Mouse (Mus musculus) spleen, adult 2 months (tissue): ENCODE measurements around the gene Akap6. TPM values are rescaled to one million over a fixed set of nuclear protein-coding genes. Genes with fewer than 3 reads are reported as not detected.
A peak's percentile ranks its signal among the peaks of the same experiment; 100 is the strongest.

Experiments
- DNase-seq, 2 experiments: peaks; one replicate each; pipeline versions ENCODE4 v3.0.0 to v3.0.0-alpha.2; 2012 to 2021; ENCODE audit warnings: low spot score in 2 of 2, low read depth in 1 of 2
- H3K27ac ChIP-seq: fragments of 200-500 bp; 2 replicates; pipeline ENCODE4 v1.5.1; 2012; ENCODE audit warnings: low read length, inconsistent platforms; ENCODE audit not compliant: insufficient read depth
- H3K27me3 ChIP-seq: fragments of 200-500 bp; 2 replicates; pipeline ENCODE4 v1.6.1; 2012; ENCODE audit warnings: mild to moderate bottlenecking, moderate library complexity, low read length, inconsistent platforms; ENCODE audit not compliant: control insufficient read depth, insufficient read depth
- H3K36me3 ChIP-seq: fragments of 200-500 bp; 2 replicates; pipeline ENCODE4 v1.6.1; 2012; ENCODE audit warnings: mild to moderate bottlenecking, low read length, inconsistent platforms; ENCODE audit not compliant: control insufficient read depth, insufficient read depth
- H3K4me1 ChIP-seq: fragments of 200-500 bp; 2 replicates; pipeline ENCODE4 v1.6.1; 2011; ENCODE audit warnings: inconsistent platforms; ENCODE audit not compliant: control insufficient read depth, insufficient read depth, insufficient read length
- H3K4me3 ChIP-seq: fragments of 200-500 bp; 2 replicates; pipeline ENCODE4 v1.5.1; 2011; ENCODE audit warnings: mild to moderate bottlenecking, inconsistent platforms; ENCODE audit not compliant: insufficient read depth, insufficient read length; ENCODE audit errors: extremely low read depth
- CTCF ChIP-seq: fragments of 200-500 bp; IDR thresholded peaks from 2 replicates; pipeline ENCODE4 v1.5.1; 2011; ENCODE audit warnings: mild to moderate bottlenecking, inconsistent platforms; ENCODE audit not compliant: insufficient read depth, insufficient read length, insufficient replicate concordance; ENCODE audit errors: extremely low read depth
- POLR2A ChIP-seq: fragments of 200-500 bp; IDR thresholded peaks from 2 replicates; pipeline ENCODE4 v1.6.1; 2011; ENCODE audit warnings: low read depth, low read length, inconsistent platforms
- WGBS: fragments of 180-500 bp; shearing (Covaris S2); methylation state at CpG from one replicate; pipeline ENCODE4 v1.1.7; 2018; 5-methylcytosine and 5-hydroxymethylcytosine counted together
- polyA plus RNA-seq: library from polyadenylated mRNA; depleted of rRNA; stranded (reverse); fragments of >200 nt; gene quantifications from 2 replicates; pipeline ENCODE4 v1.2.3, GENCODE M21; 2012

Akap6 gene
- polyA plus RNA-seq, 1 experiment: 0.02 TPM

GRCm38 (mm10) chr12:52933832-52934231 lies 234.6 kb downstream of the Akap6 start:
- TF ChIP-seq POLR2A (no peak), CTCF (no peak)
- Histone ChIP-seq H3K27me3 (no peaks in the 10 kb centered on the region), H3K27ac (no peak overlapping the region), H3K4me1 (no peaks in the 10 kb centered on the region), H3K4me3 (no peak overlapping the region), H3K36me3 (no peaks in the 10 kb centered on the region)
- DNase-seq: no peak
- 85% methylated on average over 6 of the region's 13 CpGs for WGBS

GRCm38 (mm10) chr12:52934989-52935388 lies 235.8 kb downstream of the Akap6 start:
- no peak for DNase-seq
- no peak overlapping the region for H3K4me3 ChIP-seq
- WGBS: 95% methylated on average over 3 of the region's 3 CpGs
- H3K27me3 ChIP-seq: no peaks in the 10 kb centered on the region
- H3K36me3 ChIP-seq: no peaks in the 10 kb centered on the region
- H3K4me1 ChIP-seq: peaks cover 2% of the 10 kb centered on the region; the same call in 1 of the 2 replicates
- H3K27ac ChIP-seq: no peak overlapping the region
- TF ChIP-seq CTCF (no peak), POLR2A (no peak)

- peaks cover 4% of the 10 kb centered on the region; the same call in 1 of the 2 replicates for H3K4me1 ChIP-seq
- no peaks in the 10 kb centered on the region for H3K36me3 ChIP-seq
- TF ChIP-seq CTCF: no peak
- TF ChIP-seq POLR2A: no peak
- WGBS: 70% methylated on average over 5 of the region's 5 CpGs
- DNase-seq: no peak
- H3K27me3 ChIP-seq: no peaks in the 10 kb centered on the region
- no peak overlapping the region for H3K4me3 ChIP-seq
- no peak overlapping the region for H3K27ac ChIP-seq
Measured at GRCm38 (mm10) chr12:52938786-52939185, 239.6 kb downstream of the Akap6 start.

GRCm38 (mm10) chr12:52939324-52939946 lies 240.3 kb downstream of the Akap6 start:
- WGBS: 5% methylated on average over 15 of the region's 15 CpGs
- TF ChIP-seq CTCF: no peak
- TF ChIP-seq POLR2A: no peak
- peak in 1 of 2 experiments; percentile 14 for DNase-seq
- no peaks in the 10 kb centered on the region for H3K36me3 ChIP-seq
- H3K27ac ChIP-seq: no peak overlapping the region
- H3K4me3 ChIP-seq: no peak overlapping the region
- H3K27me3 ChIP-seq: no peaks in the 10 kb centered on the region
- H3K4me1 ChIP-seq: peaks cover 4% of the 10 kb centered on the region; the same call in 1 of the 2 replicates

- DNase-seq: no peak
- H3K4me1 ChIP-seq: peaks cover 4% of the 10 kb centered on the region; the same call in 1 of the 2 replicates
- no peak overlapping the region for H3K27ac ChIP-seq
- H3K27me3 ChIP-seq: no peaks in the 10 kb centered on the region
- TF ChIP-seq POLR2A: no peak
- no peak for TF ChIP-seq CTCF
- H3K4me3 ChIP-seq: no peak overlapping the region
- no peaks in the 10 kb centered on the region for H3K36me3 ChIP-seq
- 87% methylated on average over 4 of the region's 4 CpGs for WGBS
Measured at GRCm38 (mm10) chr12:52941941-52942340, 242.8 kb downstream of the Akap6 start.

GRCm38 (mm10) chr12:52944274-52944673 lies 245.1 kb downstream of the Akap6 start:
- no peak for DNase-seq
- TF ChIP-seq CTCF (no peak), POLR2A (no peak)
- 78% methylated on average over 7 of the region's 7 CpGs for WGBS

GRCm38 (mm10) chr12:52944949-52945348 lies 245.8 kb downstream of the Akap6 start:
- Histone ChIP-seq H3K36me3 (no peaks in the 10 kb centered on the region), H3K27ac (no peak overlapping the region), H3K4me1 (peaks cover 3% of the 10 kb centered on the region; the same call in 1 of the 2 replicates), H3K27me3 (no peaks in the 10 kb centered on the region), H3K4me3 (no peak overlapping the region)
- 83% methylated on average over 2 of the region's 2 CpGs for WGBS
- no peak for DNase-seq
- TF ChIP-seq POLR2A: no peak
- no peak for TF ChIP-seq CTCF

More at GRCm38 (mm10) chr12:52944274-52944673, 245.1 kb downstream of the Akap6 start:
- H3K4me1 ChIP-seq: peaks cover 4% of the 10 kb centered on the region; the same call in 1 of the 2 replicates
- no peak overlapping the region for H3K27ac ChIP-seq
- H3K27me3 ChIP-seq: no peaks in the 10 kb centered on the region
- no peak overlapping the region for H3K4me3 ChIP-seq
- no peaks in the 10 kb centered on the region for H3K36me3 ChIP-seq
